Mouse (Mus musculus) lung, embryonic 14.5 days (tissue): Measurements from ENCODE around the gene Fmn2. TPM values are rescaled to one million over a fixed set of nuclear protein-coding genes. Genes with fewer than 3 reads are reported as not detected.
A peak's percentile ranks its signal among the peaks of the same experiment; 100 is the strongest.

Source experiments
- ATAC-seq: fragments of 200-750 bp; cut with Nextera tagmentation; 2 replicates; pipeline ENCODE4 v1.8.0; 2017; ENCODE audit warnings: mild to moderate bottlenecking, moderate TSS enrichment, moderate library complexity; ENCODE audit not compliant: insufficient read depth
- DNase-seq: peaks from one replicate; pipeline ENCODE4 v3.0.0-alpha.2; 2015
- H3K27ac ChIP-seq: fragments of 300-500 bp; sonication (generic); 2 replicates; pipeline ENCODE4 v1.5.1; 2014; ENCODE audit warnings: low read depth, mild to moderate bottlenecking, moderate library complexity
- H3K27me3 ChIP-seq: fragments of 300-500 bp; sonication (generic); 2 replicates; pipeline ENCODE4 v1.6.1; 2014; ENCODE audit warnings: low read length, control low read depth; ENCODE audit not compliant: insufficient read depth
- H3K36me3 ChIP-seq: fragments of 300-500 bp; sonication (generic); 2 replicates; pipeline ENCODE4 v1.6.1; 2014; ENCODE audit warnings: control low read depth; ENCODE audit not compliant: insufficient read depth
- H3K4me1 ChIP-seq: fragments of 300-500 bp; sonication (generic); 2 replicates; pipeline ENCODE4 v1.6.1; 2014; ENCODE audit warnings: antibody characterized with exemption, control low read depth; ENCODE audit not compliant: insufficient read depth
- H3K4me2 ChIP-seq: fragments of 300-500 bp; sonication (generic); 2 replicates; pipeline ENCODE4 v1.6.1; 2014; ENCODE audit warnings: mild to moderate bottlenecking
- H3K4me3 ChIP-seq: fragments of 300-500 bp; sonication (generic); 2 replicates; pipeline ENCODE4 v1.5.1; 2014; ENCODE audit warnings: low read depth, low read length
- H3K9ac ChIP-seq: fragments of 300-500 bp; sonication (generic); 2 replicates; pipeline ENCODE4 v1.6.1; 2014
- H3K9me3 ChIP-seq: fragments of 300-500 bp; sonication (generic); 2 replicates; pipeline ENCODE4 v1.6.1; 2016; ENCODE audit warnings: low read depth, low read length, control low read depth
- CTCF ChIP-seq: IDR thresholded peaks from 2 replicates; pipeline ENCODE4 v1.5.1; 2016; ENCODE audit warnings: antibody characterized with exemption, low read depth
- WGBS: fragments of 180-500 bp; shearing (Covaris S2); extraction: QIAGEN DNeasy Blood & Tissue Kit; methylation state at CpG from one replicate; pipeline ENCODE4 v1.1.7; 2014; 5-methylcytosine and 5-hydroxymethylcytosine counted together
- polyA plus RNA-seq: library from polyadenylated mRNA; unstranded; fragments of >200 nt; fragmentation: Nextera tagmentation; extraction: Ambion mirVana; gene quantifications from 2 replicates; pipeline ENCODE4 v1.2.1, GENCODE M21; 2014

Fmn2 gene
- polyA plus RNA-seq, 1 experiment from 2014 or later, result 0.79 TPM

- WGBS, result 62% methylated on average over 3 of the region's 3 CpGs
- ATAC-seq, result no peak
- Histone ChIP-seq H3K9me3 (no peaks in the 10 kb centered on the region), H3K4me1 (no peaks in the 10 kb centered on the region), H3K27ac (no peak overlapping the region), H3K27me3 (no peaks in the 10 kb centered on the region), H3K4me3 (no peak overlapping the region), H3K36me3 (no peaks in the 10 kb centered on the region), H3K9ac (no peak overlapping the region), H3K4me2 (no peak overlapping the region)
- TF ChIP-seq CTCF, result no peak
- DNase-seq, result no peak
These were observed 56.2 kb downstream of the Fmn2 start for GRCm38 (mm10) chr1:174557841-174558240.

DNA sequence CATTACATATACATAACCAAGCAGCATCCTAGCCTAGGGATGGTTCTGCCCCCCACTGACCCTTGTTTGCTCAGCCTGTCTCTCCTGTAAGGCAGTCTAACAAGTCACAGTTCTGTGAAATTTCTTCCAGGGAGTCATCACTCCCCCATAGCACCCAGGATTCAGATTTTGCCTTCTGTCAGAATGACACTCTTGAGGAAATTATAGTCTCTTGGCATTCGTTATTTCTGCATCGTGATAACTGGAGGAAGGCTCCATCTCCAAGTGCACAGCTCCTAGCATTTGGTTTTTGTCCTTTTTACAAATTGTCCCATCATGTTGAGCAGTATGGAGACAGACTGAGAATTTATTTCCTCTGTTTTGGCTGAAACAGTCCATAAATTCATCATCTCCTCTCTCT, 56.9 kb downstream of the Fmn2 start:
- TF ChIP-seq CTCF, result no peak
- H3K27ac ChIP-seq, result no peak overlapping the region
- H3K4me3 ChIP-seq, result no peak overlapping the region
- no peak overlapping the region for H3K4me2 ChIP-seq
- H3K9ac ChIP-seq, result no peak overlapping the region
- ATAC-seq (no peak), DNase-seq (no peak)
- no peaks in the 10 kb centered on the region for H3K4me1 ChIP-seq
- H3K27me3 ChIP-seq, result no peaks in the 10 kb centered on the region
- H3K9me3 ChIP-seq, result no peaks in the 10 kb centered on the region
- no peaks in the 10 kb centered on the region for H3K36me3 ChIP-seq
- 89% methylated on average over 2 of the region's 2 CpGs for WGBS

DNA sequence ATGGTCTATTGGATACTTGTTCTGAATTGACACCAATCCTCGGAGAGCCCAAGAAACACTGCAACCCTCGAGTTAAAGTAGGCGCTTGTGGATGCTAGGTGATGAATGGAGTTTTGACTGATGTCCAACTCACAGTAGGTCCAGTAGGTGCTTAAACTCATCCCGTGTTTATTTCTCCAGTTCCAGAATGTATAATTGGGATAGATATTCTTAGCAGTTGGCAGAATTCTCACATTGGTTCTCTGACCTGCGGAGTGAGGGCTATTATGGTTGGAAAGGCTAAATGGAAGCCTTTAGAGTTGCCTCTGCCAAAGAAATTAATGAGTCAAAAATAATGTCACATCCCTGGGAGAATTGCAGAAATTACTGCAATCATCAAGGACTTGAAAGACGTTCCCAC, 62.9 kb downstream of the Fmn2 start:
- Histone ChIP-seq H3K27me3 (no peaks in the 10 kb centered on the region), H3K9ac (no peak overlapping the region), H3K4me1 (no peaks in the 10 kb centered on the region), H3K36me3 (no peaks in the 10 kb centered on the region), H3K27ac (no peak overlapping the region), H3K4me3 (no peak overlapping the region), H3K4me2 (no peak overlapping the region), H3K9me3 (no peaks in the 10 kb centered on the region)
- ATAC-seq (no peak), DNase-seq (no peak)
- no peak for TF ChIP-seq CTCF
- WGBS, result 89% methylated on average over 6 of the region's 6 CpGs

DNA sequence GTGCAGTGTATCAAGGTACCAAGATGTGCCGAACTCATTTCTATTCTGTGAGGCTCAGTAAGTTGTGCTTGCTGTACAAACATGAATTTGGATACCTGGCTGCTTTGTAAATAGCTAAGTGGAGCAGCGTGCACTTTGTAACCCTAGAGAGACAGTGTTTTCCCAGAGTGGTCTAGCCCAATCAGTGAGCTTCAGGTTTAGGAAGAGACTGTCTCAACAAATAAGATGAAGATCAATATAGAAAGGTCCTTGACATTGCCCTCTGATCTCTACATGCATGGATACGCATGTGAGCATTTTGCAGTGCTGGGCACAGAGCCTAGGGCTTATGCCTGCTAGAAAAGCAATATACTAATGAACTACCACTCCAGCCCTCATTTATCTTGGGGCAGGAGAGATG, 67.0 kb downstream of the Fmn2 start:
- Histone ChIP-seq H3K27me3 (no peaks in the 10 kb centered on the region), H3K4me3 (no peak overlapping the region), H3K27ac (no peak overlapping the region), H3K4me1 (no peaks in the 10 kb centered on the region), H3K4me2 (no peak overlapping the region), H3K9me3 (no peaks in the 10 kb centered on the region), H3K9ac (no peak overlapping the region), H3K36me3 (no peaks in the 10 kb centered on the region)
- no peak for ATAC-seq
- TF ChIP-seq CTCF, result no peak
- no peak for DNase-seq
- WGBS, result 70% methylated on average over 3 of the region's 3 CpGs

- TF ChIP-seq CTCF, result peak; percentile 62
- H3K9me3 ChIP-seq, result no peaks in the 10 kb centered on the region
- 61% methylated on average over 5 of the region's 5 CpGs for WGBS
- no peak overlapping the region for H3K27ac ChIP-seq
- H3K36me3 ChIP-seq, result no peaks in the 10 kb centered on the region
- no peaks in the 10 kb centered on the region for H3K4me1 ChIP-seq
- H3K4me3 ChIP-seq, result no peak overlapping the region
- no peaks in the 10 kb centered on the region for H3K27me3 ChIP-seq
- DNase-seq (peak; percentile 71), ATAC-seq (no peak)
- H3K4me2 ChIP-seq, result no peak overlapping the region
- H3K9ac ChIP-seq, result no peak overlapping the region
These were observed 90.9 kb downstream of the Fmn2 start for GRCm38 (mm10) chr1:174592420-174592980.

- peak; percentile 89 for DNase-seq
- Histone ChIP-seq H3K4me1 (no peaks in the 10 kb centered on the region), H3K4me2 (no peak overlapping the region), H3K27me3 (no peaks in the 10 kb centered on the region), H3K9me3 (no peaks in the 10 kb centered on the region), H3K9ac (no peak overlapping the region), H3K4me3 (no peak overlapping the region), H3K27ac (no peak overlapping the region), H3K36me3 (no peaks in the 10 kb centered on the region)
- 7% methylated on average over 4 of the region's 4 CpGs for WGBS
- peak; percentile 87 for TF ChIP-seq CTCF
- peak; percentile 55; the same call in 1 of the 2 replicates for ATAC-seq
These were observed 93.4 kb downstream of the Fmn2 start for GRCm38 (mm10) chr1:174594989-174595388.

- Histone ChIP-seq H3K9me3 (no peaks in the 10 kb centered on the region), H3K4me3 (no peak overlapping the region), H3K4me2 (no peak overlapping the region), H3K27ac (no peak overlapping the region), H3K36me3 (no peaks in the 10 kb centered on the region), H3K9ac (no peak overlapping the region), H3K27me3 (no peaks in the 10 kb centered on the region), H3K4me1 (no peaks in the 10 kb centered on the region)
- WGBS, result 43% methylated on average over 3 of the region's 3 CpGs
- ATAC-seq, result no peak
- no peak for DNase-seq
- no peak for TF ChIP-seq CTCF
These were observed 95.9 kb downstream of the Fmn2 start for GRCm38 (mm10) chr1:174597495-174597894.

GRCm38 (mm10) chr1:174598226-174598625, 96.6 kb downstream of the Fmn2 start:
- Histone ChIP-seq H3K4me1 (no peaks in the 10 kb centered on the region), H3K9ac (no peak overlapping the region), H3K27me3 (no peaks in the 10 kb centered on the region), H3K4me2 (no peak overlapping the region), H3K9me3 (no peaks in the 10 kb centered on the region), H3K4me3 (no peak overlapping the region), H3K27ac (no peak overlapping the region), H3K36me3 (no peaks in the 10 kb centered on the region)
- no peak for ATAC-seq
- WGBS, result 64% methylated on average over 6 of the region's 6 CpGs
- no peak for DNase-seq
- no peak for TF ChIP-seq CTCF
